Mouse (Mus musculus): Measurements from ENCODE around the gene Pdpn.
"Not testable (repeated sequence)": the region's sequence is repeated elsewhere in the genome, so short reads cannot be mapped to it uniquely, and the experiment has no call there.

Pdpn gene

GRCm38 (mm10) chr4:143299325-143300070 is at the start of gene Pdpn:
TSS of gene Pdpn (minus strand) at chr4:143299564.
- DNase-seq (ENCODE audit: low read depth in 1 of 2, low spot score in 2 of 2), result no peak

GRCm38 (mm10) chr4:143348678-143349077 is 49.3 kb upstream of the Pdpn start:
- no peak for DNase-seq (ENCODE audit: low read depth in 1 of 2, low spot score in 2 of 2)

- DNase-seq (ENCODE audit: low read depth in 1 of 2, low spot score in 2 of 2), result not testable (repeated sequence)
These were observed 46.1 kb upstream of the Pdpn start for GRCm38 (mm10) chr4:143345491-143345890.

GRCm38 (mm10) chr4:143341470-143341869 is 42.1 kb upstream of the Pdpn start:
- no peak for DNase-seq (ENCODE audit: low read depth in 1 of 2, low spot score in 2 of 2)

DNA sequence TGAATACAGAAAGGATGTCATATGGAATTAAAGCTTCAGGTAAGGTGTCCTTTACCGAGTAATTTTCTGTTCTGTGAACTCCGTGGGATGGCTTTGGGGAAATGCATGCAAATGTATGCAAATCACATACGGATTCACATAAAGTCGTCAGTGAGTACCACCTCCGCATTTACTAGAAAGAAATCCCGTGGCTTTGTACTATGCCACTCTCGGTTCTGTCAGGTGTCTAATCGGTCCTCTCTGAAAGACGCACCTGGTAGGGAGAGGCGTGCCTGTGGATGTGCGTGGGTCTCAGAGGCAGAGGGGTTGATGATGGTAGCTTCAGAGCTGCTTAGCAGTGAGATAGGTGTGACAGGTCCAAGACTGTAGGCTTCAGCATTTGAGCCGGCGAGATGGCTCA is 40.4 kb upstream of the Pdpn start:
- DNase-seq (ENCODE audit: low read depth in 1 of 2, low spot score in 2 of 2), result no peak

- DNase-seq (ENCODE audit: low read depth in 1 of 2, low spot score in 2 of 2), result no peak
These were observed 36.7 kb upstream of the Pdpn start for GRCm38 (mm10) chr4:143336096-143336495.

- DNase-seq (ENCODE audit: low read depth in 1 of 2, low spot score in 2 of 2), result no peak
These were observed 35.6 kb upstream of the Pdpn start for GRCm38 (mm10) chr4:143334995-143335394.

DNA sequence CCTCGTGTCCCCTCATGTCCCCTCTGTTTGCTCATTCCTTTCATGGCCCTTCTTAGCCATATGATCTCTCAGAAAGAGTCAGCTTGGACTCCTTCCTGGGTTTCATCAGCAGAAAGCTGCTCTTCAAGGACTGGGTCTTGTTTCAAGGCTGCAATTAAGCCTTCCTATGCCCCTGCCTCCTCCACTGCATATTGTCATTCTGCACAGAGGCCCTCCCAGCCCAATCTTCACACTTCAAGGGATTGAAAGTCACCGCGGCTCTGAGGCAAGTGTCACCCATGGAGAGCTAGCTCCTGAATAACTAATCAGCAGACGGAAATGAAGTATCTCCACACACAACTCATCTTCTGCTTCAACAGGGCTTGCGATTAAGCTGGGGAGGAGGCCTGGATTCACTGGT is 34.8 kb upstream of the Pdpn start:
- no peak for DNase-seq (ENCODE audit: low read depth in 1 of 2, low spot score in 2 of 2)

DNA sequence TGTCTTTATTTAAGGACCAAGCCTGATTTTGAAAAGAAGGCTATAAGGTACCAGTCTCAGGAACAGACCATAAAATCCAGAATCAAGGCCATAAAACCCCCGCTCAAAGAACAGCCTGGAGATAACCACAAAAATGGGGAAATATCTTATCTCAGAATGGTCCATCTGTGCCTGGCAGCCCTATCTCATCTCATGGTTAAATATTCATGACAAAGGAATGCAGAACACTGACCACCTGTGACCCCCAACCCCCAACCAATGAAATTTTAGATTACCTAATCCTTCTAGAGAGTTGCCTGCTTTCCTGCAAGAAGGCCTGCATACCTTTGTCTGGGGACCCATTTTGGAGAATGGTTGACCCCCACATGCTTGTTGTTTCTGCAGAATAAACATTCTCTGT is 32.4 kb upstream of the Pdpn start:
- no peak for DNase-seq (ENCODE audit: low read depth in 1 of 2, low spot score in 2 of 2)

DNA sequence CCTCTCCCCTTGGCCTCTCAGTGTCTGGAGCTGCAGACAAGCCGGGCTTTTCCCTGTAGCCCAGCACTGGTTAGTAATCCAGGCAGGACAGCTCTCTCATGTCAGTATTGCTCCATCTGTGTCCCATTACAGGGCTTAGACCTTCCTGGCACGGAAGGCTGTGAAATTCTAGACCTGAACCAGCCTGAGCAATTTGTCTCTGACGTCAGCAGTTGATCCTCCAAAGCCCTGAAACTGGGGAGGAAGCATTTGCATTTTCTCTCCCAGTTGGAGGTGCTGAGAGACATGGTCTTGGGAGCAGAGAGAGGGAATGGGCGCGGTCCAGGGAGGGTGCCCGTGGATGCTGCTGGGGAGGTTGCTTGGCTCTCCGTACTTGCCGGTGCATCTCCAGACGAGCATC is 31.2 kb upstream of the Pdpn start:
- DNase-seq (ENCODE audit: low read depth in 1 of 2, low spot score in 2 of 2), result no peak

- peak in 1 of 2 experiments; percentile 44 for DNase-seq (ENCODE audit: low read depth in 1 of 2, low spot score in 2 of 2)
These were observed 26.2 kb upstream of the Pdpn start for GRCm38 (mm10) chr4:143325625-143325941.

DNA sequence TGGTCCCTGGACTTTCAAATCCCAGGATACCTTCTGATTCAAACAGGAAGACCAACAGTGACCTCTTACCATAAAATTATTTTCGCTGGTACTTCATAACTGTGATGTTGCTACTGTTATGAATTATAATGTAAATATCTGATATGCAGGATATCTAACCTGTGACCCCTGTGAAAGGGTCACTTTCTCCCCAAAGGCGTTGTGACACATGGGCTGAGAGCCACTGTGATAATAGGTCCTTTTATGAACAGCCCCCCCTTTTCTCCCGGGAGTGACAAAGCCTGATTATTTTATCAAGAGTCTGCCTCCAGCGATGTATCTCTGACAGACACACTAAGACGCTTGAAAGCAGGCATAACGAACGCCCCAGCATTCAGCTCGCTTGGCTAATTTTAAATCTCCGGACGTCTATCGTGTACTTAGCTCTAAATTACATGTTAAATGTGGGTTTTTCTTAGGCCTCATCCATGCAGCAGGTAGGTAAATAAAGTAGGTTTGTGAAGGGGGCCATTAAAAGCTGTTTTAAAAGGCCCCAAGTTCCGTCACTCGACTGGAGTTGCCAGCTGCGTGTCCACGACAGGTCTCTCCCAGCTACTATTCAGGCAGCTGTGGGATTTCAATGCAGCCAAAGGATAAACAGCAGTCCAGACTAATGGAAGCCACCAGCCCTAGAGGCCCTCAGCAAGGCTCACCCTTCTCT is 25.7 kb upstream of the Pdpn start:
- DNase-seq (ENCODE audit: low read depth in 1 of 2, low spot score in 2 of 2), result no peak

GRCm38 (mm10) chr4:143324176-143324924 is 25.0 kb upstream of the Pdpn start:
- DNase-seq (ENCODE audit: low read depth in 1 of 2, low spot score in 2 of 2), result no peak

DNA sequence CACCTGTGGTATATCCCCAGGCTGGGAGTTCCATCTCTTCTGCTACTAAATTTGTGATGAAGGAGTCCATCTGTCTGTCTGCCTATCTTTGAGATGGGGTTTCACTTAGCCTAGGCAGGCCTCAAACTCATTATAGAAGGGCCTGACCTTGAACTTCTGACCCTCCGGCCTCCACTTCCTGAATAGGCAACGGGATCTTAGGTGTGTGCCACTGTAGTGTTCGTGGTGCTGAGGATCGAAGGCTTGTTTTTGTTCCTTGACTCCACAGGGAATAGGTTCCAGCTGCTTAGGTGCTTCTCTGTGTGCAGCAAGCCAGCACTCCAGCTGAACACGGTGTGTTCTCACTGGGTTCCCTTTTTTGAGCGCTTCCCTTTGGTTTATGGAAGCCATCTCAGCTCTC is 13.9 kb upstream of the Pdpn start:
- DNase-seq (ENCODE audit: low read depth in 1 of 2, low spot score in 2 of 2), result no peak

- no peak for DNase-seq (ENCODE audit: low read depth in 1 of 2, low spot score in 2 of 2)
These were observed 12.0 kb upstream of the Pdpn start for GRCm38 (mm10) chr4:143311341-143311740.

- no peak for DNase-seq (ENCODE audit: low read depth in 1 of 2, low spot score in 2 of 2)
These were observed 6.8 kb upstream of the Pdpn start for GRCm38 (mm10) chr4:143305987-143306772.

- DNase-seq (ENCODE audit: low read depth in 1 of 2, low spot score in 2 of 2), result no peak
These were observed 5.7 kb upstream of the Pdpn start for GRCm38 (mm10) chr4:143305031-143305430.

DNA sequence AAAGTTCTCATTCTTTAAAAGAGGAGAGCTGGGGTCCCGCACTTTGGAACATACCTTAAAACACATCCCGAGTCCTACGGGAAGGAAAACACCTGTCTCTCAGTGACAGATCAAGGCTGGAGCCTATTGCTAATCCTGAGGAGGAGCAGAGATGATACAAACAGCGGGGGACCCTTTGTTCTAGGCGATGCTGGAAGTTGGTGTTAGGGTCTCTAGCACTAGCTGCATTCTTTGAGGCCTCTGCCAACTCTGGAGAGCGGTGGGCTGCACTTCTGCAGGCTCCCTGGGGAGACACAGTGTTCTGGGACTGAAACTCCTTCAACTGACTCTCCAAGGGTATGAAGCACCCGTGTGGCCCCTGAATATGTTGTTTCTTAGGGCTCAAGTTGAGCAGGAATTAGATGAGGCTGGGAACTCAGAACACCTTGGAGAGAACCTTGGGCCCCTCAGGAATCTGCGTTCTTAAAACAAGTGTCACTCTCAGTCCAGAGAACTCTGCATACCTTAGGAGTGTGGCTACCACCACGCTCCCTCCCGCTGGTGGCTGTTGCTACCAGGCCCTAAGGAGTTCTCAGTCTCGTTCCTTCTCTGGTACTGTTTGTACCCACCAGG is 3.0 kb upstream of the Pdpn start:
- no peak for DNase-seq (ENCODE audit: low read depth in 1 of 2, low spot score in 2 of 2)

- DNase-seq (ENCODE audit: low read depth in 1 of 2, low spot score in 2 of 2), result no peak
These were observed 2.5 kb upstream of the Pdpn start for GRCm38 (mm10) chr4:143301875-143302274.

DNA sequence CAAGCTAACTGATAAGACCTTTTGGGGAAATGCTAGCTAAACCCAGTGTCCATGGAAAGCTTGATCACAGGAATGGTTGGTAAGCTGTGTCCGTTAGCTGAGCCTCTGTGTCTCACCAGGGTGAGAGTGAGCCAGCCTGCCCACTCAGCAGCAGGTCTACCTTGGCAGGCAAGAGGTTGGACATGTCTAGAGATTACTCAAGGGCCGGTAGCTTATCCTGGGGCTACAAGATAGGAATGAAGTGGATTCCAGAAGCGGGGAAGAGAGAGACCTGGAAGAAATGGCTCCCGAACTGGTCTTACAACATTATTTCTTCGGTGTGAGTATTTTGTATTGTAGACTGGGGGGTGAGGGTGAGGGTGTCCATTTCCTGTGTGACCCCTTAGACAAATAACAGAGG is 1.7 kb upstream of the Pdpn start:
- DNase-seq (ENCODE audit: low read depth in 1 of 2, low spot score in 2 of 2), result no peak

- DNase-seq (ENCODE audit: low read depth in 1 of 2, low spot score in 2 of 2), result no peak
These were observed 837 bp upstream of the Pdpn start for GRCm38 (mm10) chr4:143300113-143300688.

All from monocyte, adult 2 months (primary cell).